Mouse (Mus musculus) heart, adult 2 months (tissue): ENCODE measurements around the gene Bcl9l. TPM values are rescaled to one million over a fixed set of nuclear protein-coding genes. Genes with fewer than 3 reads are reported as not detected.

Source experiments
- DNase-seq, 2 experiments: peaks; one replicate each; pipeline ENCODE4 v3.0.0; 2021
- H3K27ac ChIP-seq: fragments of 200-600 bp; 2 replicates; pipeline ENCODE4 v1.8.1; 2022
- H3K27me3 ChIP-seq: fragments of 200-500 bp; 2 replicates; pipeline ENCODE4 v1.6.1; 2012; ENCODE audit warnings: mild to moderate bottlenecking, low read length, inconsistent platforms, mixed read lengths; ENCODE audit not compliant: control insufficient read depth, insufficient read depth
- H3K36me3 ChIP-seq: fragments of 200-500 bp; 2 replicates; pipeline ENCODE4 v1.6.1; 2012; ENCODE audit warnings: low read length, inconsistent platforms; ENCODE audit not compliant: control insufficient read depth, insufficient read depth
- H3K4me1 ChIP-seq: fragments of 200-500 bp; 2 replicates; pipeline ENCODE4 v1.6.1; 2011; ENCODE audit warnings: low read length; ENCODE audit not compliant: control insufficient read depth, insufficient read depth
- H3K4me3 ChIP-seq: fragments of 200-600 bp; 2 replicates; pipeline ENCODE4 v1.8.1; 2022
- H3K79me2 ChIP-seq: fragments of 200-500 bp; replicated peaks from 2 replicates; pipeline ENCODE4 v1.6.1; 2012; ENCODE audit warnings: mild to moderate bottlenecking, inconsistent platforms, low read length, moderate library complexity, mixed read lengths; ENCODE audit not compliant: control insufficient read depth, insufficient read depth
- H3K9ac ChIP-seq: fragments of 200-500 bp; 2 replicates; pipeline ENCODE4 v1.6.1; 2012; ENCODE audit warnings: low read depth, mild to moderate bottlenecking, control low read depth, inconsistent platforms, low read length, mixed read lengths
- CTCF ChIP-seq: fragments of 200-600 bp; IDR thresholded peaks from 2 replicates; pipeline ENCODE4 v1.8.1; 2022; ENCODE audit warnings: antibody characterized with exemption, mild to moderate bottlenecking, moderate library complexity
- EP300 ChIP-seq: fragments of 200-500 bp; IDR thresholded peaks from 2 replicates; pipeline ENCODE4 v1.6.1; 2011; ENCODE audit warnings: low read depth, low read length, control low read depth; ENCODE audit not compliant: insufficient read depth
- POLR2A ChIP-seq: fragments of 200-500 bp; IDR thresholded peaks from 2 replicates; pipeline ENCODE4 v1.6.1; 2011; ENCODE audit warnings: mild to moderate bottlenecking, low read depth, low read length, control low read depth; ENCODE audit not compliant: insufficient read depth
- WGBS: fragments of 180-500 bp; shearing (Covaris S2); methylation state at CpG from one replicate; pipeline ENCODE4 v1.1.7; 2018; 5-methylcytosine and 5-hydroxymethylcytosine counted together
- intact Hi-C: fragments of 180-260 bp; cut with DNase I; formaldehyde crosslinking; loops from one replicate; pipeline ENCODE4 v1.15.1; 2025
- polyA plus RNA-seq: library from polyadenylated mRNA; depleted of rRNA; stranded (reverse); fragments of >200 nt; gene quantifications from 2 replicates; pipeline ENCODE4 v1.2.3, GENCODE M21; 2012
- total RNA-seq, 2 experiments: library from RNA; stranded (reverse); gene quantifications; 2 replicates each; pipeline ENCODE4 v1.2.3; 2021

Gene Bcl9l
- total and polyA plus RNA-seq, 3 experiments: 21.5 to 58.7 (median 44.5) TPM

DNA sequence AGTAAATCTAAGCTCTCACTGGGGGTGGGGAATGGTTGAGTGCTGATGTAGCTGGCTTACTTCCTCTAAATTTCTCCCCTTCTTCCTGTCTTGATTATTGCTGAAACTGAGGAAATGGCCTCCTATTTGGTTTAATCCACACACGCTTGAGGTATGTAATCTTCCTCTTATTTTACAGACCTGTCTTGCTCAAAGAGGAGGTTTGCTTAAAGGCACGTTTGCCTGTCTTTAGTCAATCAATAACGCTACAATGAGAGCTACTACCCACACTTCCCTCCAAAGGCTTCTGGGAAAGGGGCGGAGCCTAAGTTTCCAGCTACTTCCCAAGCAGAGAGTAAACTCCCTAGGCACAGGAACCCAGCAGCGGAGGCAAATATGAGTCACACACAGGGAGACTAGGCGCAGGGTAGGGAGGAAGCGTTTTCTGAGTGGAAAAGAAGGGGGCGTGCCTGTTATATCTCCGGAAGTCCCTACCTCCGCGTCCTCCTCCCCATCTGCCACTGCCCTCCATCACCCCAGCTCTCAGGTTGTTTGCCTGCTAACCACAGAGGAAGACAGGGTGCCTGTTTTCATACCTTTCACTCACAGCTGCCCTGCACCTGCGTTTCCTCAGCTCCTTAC lies 32.6 kb downstream of the Bcl9l start:
- Histone ChIP-seq H3K36me3 (peaks cover 5% of the 10 kb centered on the region; the same call in 1 of the 2 replicates), H3K9ac (no peak overlapping the region), H3K27ac (peak overlapping the region; percentile 61), H3K27me3 (no peaks in the 10 kb centered on the region), H3K79me2 (no peaks in the 10 kb centered on the region), H3K4me1 (peaks cover 34% of the 10 kb centered on the region), H3K4me3 (no peak overlapping the region)
- intact Hi-C loops: no loop called here
- TF ChIP-seq EP300 (no peak), POLR2A (no peak)
- peak; percentile 61 to 78 for DNase-seq
- 33% methylated on average over 12 of the region's 12 CpGs for WGBS

DNA sequence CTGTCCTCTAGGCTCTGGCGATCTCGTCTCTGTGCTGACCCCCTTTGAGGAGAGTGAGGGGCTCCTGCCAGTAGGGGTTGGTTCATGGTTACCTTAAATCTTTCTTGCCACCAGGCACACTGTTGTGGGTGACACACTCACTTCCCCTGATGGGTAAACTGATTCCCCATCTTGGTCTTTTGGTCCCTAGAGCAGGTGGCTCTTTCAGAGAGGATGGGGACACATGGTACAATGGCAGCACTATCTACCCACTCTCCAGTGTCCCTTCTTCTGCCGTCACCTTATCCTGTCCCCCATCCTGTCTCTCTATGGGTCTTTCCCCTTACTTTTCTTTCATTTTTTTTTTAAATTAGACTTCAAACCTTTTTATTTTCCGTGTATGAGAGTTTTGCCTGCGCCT lies 33.3 kb downstream of the Bcl9l start:
- intact Hi-C loops: no loop called here
- Histone ChIP-seq H3K36me3 (peaks cover 5% of the 10 kb centered on the region; the same call in 1 of the 2 replicates), H3K4me1 (peaks cover 28% of the 10 kb centered on the region), H3K27ac (peak overlapping the region; percentile 61; the same call in 1 of the 2 replicates), H3K79me2 (no peaks in the 10 kb centered on the region), H3K27me3 (no peaks in the 10 kb centered on the region), H3K4me3 (no peak overlapping the region), H3K9ac (no peak overlapping the region)
- no peak for DNase-seq
- TF ChIP-seq POLR2A (no peak), CTCF (no peak), EP300 (no peak)
- 82% methylated on average over 5 of the region's 5 CpGs for WGBS

DNA sequence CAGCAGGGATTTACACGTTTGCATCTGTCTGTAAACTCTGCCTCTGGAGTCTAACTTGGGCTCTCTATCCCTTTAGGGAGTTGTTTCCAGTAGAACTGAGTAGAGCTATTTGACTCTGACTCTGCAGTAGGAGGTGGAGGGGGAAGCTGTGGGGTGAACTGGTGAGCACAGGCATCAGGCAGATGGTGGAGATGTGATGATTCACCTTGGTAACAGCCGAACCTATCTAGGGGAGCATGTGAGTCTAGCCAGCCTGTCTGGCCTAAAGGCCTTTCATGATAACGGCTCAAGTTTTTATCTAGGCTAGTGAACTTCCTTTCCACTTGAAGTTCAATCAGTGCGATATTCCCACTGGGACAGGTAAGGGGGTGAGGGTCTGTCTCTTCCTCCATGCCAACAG lies 34.7 kb downstream of the Bcl9l start:
- Histone ChIP-seq H3K79me2 (no peaks in the 10 kb centered on the region), H3K27me3 (no peaks in the 10 kb centered on the region), H3K4me1 (peaks cover 17% of the 10 kb centered on the region), H3K4me3 (no peak overlapping the region), H3K9ac (no peak overlapping the region), H3K36me3 (peaks cover 1% of the 10 kb centered on the region; the same call in 1 of the 2 replicates), H3K27ac (no peak overlapping the region)
- intact Hi-C loops: no loop called here
- no peak for DNase-seq
- WGBS: 65% methylated on average over 4 of the region's 4 CpGs
- TF ChIP-seq EP300 (no peak), POLR2A (no peak), CTCF (no peak)

DNA sequence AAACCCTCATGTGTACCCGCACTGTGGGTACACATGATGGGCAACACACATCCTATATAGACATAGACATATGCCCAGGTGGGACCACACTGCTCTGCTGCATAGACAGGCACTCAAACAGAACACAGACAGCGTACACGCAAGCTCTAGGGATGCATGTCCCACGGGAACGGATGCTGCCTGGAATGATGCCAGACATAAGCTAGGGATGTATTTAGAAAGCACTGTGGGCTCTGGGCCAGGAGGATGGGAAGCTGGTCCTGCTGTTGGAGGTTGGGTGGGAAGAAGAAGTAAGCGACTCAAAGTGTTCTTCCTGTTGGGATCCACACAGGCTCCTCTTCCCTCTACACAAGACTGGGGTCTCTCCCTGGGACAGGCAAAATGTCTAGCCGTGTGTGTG lies 35.4 kb downstream of the Bcl9l start:
- H3K9ac ChIP-seq: no peak overlapping the region
- intact Hi-C loops: no loop called here
- no peak overlapping the region for H3K27ac ChIP-seq
- H3K27me3 ChIP-seq: no peaks in the 10 kb centered on the region
- H3K36me3 ChIP-seq: no peaks in the 10 kb centered on the region
- no peak overlapping the region for H3K4me3 ChIP-seq
- TF ChIP-seq CTCF: no peak
- 0 out of 2 replicates have a peak, but pooled peaks have one; percentile 43 for TF ChIP-seq EP300
- peaks cover 12% of the 10 kb centered on the region for H3K4me1 ChIP-seq
- no peaks in the 10 kb centered on the region for H3K79me2 ChIP-seq
- 33% methylated on average over 7 of the region's 7 CpGs for WGBS
- DNase-seq: peak; percentile 27 to 49

DNA sequence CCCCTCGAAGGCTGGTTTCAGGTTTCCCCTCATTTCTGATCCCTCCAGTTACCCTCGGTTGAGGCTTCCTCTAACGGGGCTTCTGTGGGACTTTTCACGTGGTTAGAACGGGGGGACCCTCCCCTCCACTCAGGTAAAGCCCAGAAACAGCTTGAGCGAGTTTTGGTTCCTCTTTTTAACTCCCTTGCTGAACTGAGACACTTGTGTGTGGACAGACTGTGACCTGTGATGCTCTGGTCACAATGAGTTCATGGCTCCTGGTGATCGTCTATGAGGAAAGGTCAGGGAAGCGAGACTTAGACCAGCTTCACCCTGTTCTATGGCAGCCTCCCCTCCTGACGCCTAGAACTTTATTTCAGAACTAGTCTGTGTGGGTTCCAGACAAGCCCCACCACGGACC lies 39.3 kb downstream of the Bcl9l start:
- H3K79me2 ChIP-seq: no peaks in the 10 kb centered on the region
- no peak for DNase-seq
- H3K27ac ChIP-seq: no peak overlapping the region
- peaks cover 10% of the 10 kb centered on the region for H3K4me1 ChIP-seq
- no peak for TF ChIP-seq CTCF
- no peak for TF ChIP-seq EP300
- no peak for TF ChIP-seq POLR2A
- intact Hi-C loops: no loop called here
- H3K9ac ChIP-seq: no peak overlapping the region
- WGBS: 75% methylated on average over 10 of the region's 10 CpGs
- H3K4me3 ChIP-seq: no peak overlapping the region
- no peaks in the 10 kb centered on the region for H3K27me3 ChIP-seq
- no peaks in the 10 kb centered on the region for H3K36me3 ChIP-seq

DNA sequence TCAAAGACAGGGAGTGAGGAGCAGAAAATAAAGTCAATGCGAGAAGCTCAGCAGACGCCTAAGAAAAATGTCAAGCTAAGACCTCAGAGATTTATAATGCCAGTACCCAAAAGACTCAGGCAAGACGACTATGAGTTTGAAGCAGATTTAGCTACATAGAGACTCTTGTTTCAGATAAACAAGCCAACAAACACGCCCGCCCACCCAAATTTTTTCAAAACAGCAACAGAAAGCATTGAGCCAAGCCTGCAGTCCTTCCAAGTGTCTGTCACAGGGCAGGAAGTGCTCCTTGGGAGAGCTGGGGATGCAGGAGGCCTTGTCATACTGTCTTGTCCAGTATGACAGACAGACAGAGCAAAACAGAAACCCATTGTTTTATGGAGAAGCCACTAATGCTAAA lies 41.1 kb downstream of the Bcl9l start:
- Histone ChIP-seq H3K4me3 (no peak overlapping the region), H3K36me3 (no peaks in the 10 kb centered on the region), H3K9ac (no peak overlapping the region), H3K27me3 (no peaks in the 10 kb centered on the region), H3K4me1 (peaks cover 5% of the 10 kb centered on the region), H3K27ac (no peak overlapping the region), H3K79me2 (no peaks in the 10 kb centered on the region)
- no peak for DNase-seq
- intact Hi-C loops: no loop called here
- WGBS: 72% methylated on average over 5 of the region's 5 CpGs
- TF ChIP-seq CTCF (no peak), POLR2A (no peak), EP300 (no peak)
